Mouse (Mus musculus) forebrain, embryonic 12.5 days (tissue): ENCODE measurements at regions not wholly inside any gene's neighbourhood (a gene's known extent, or its start where the extent isn't known, plus 50 kb on each side); places are given as distances from the start of the nearest gene placed in this dataset.

Source experiments
- ATAC-seq: fragments of 200-750 bp; cut with Nextera tagmentation; 2 replicates; pipeline ENCODE4 v1.8.0; 2017; ENCODE audit warnings: moderate TSS enrichment; ENCODE audit not compliant: low FRiP score
- H3K27ac ChIP-seq: fragments of 300-500 bp; sonication (generic); 2 replicates; pipeline ENCODE4 v1.5.1; 2016; ENCODE audit warnings: mild to moderate bottlenecking
- H3K27me3 ChIP-seq: fragments of 300-500 bp; sonication (generic); 2 replicates; pipeline ENCODE4 v1.6.1; 2016; ENCODE audit warnings: mild to moderate bottlenecking
- H3K36me3 ChIP-seq: fragments of 300-500 bp; sonication (generic); replicated peaks from 2 replicates; pipeline ENCODE4 v1.6.1; 2016; ENCODE audit warnings: mild to moderate bottlenecking
- H3K4me1 ChIP-seq: fragments of 300-500 bp; sonication (generic); 2 replicates; pipeline ENCODE4 v1.6.1; 2016
- H3K4me2 ChIP-seq: fragments of 300-500 bp; sonication (generic); 2 replicates; pipeline ENCODE4 v1.6.1; 2016; ENCODE audit warnings: mild to moderate bottlenecking, moderate library complexity
- H3K4me3 ChIP-seq: fragments of 300-500 bp; sonication (generic); replicated peaks from 2 replicates; pipeline ENCODE4 v1.5.1; 2016; ENCODE audit warnings: mild to moderate bottlenecking
- H3K9ac ChIP-seq: fragments of 300-500 bp; sonication (generic); 2 replicates; pipeline ENCODE4 v1.6.1; 2016; ENCODE audit warnings: mild to moderate bottlenecking
- H3K9me3 ChIP-seq: fragments of 300-500 bp; sonication (generic); 2 replicates; pipeline ENCODE4 v1.6.1; 2016
- WGBS: fragments of 180-500 bp; shearing (Covaris S2); methylation state at CpG from one replicate; pipeline ENCODE4 v1.1.7; 2016; 5-methylcytosine and 5-hydroxymethylcytosine counted together

GRCm38 (mm10) chr2:84072881-84073583 lies 82.7 kb downstream of the Gm13691 start:
- Histone ChIP-seq H3K27ac (no peak overlapping the region), H3K9ac (no peak overlapping the region), H3K4me2 (no peak overlapping the region), H3K27me3 (no peaks in the 10 kb centered on the region), H3K9me3 (no peaks in the 10 kb centered on the region), H3K4me3 (no peak overlapping the region), H3K4me1 (no peaks in the 10 kb centered on the region), H3K36me3 (no peaks in the 10 kb centered on the region)
- ATAC-seq = no peak
- WGBS = 84% methylated on average over 8 of the region's 8 CpGs

GRCm38 (mm10) chr2:84075944-84076343 lies 85.6 kb downstream of the Gm13691 start:
- no peaks in the 10 kb centered on the region for H3K36me3 ChIP-seq
- H3K4me3 ChIP-seq = no peak overlapping the region
- no peak for ATAC-seq
- no peak overlapping the region for H3K9ac ChIP-seq
- no peaks in the 10 kb centered on the region for H3K4me1 ChIP-seq
- no peak overlapping the region for H3K27ac ChIP-seq
- 79% methylated on average over 3 of the region's 3 CpGs for WGBS
- H3K4me2 ChIP-seq = no peak overlapping the region
- H3K9me3 ChIP-seq = no peaks in the 10 kb centered on the region
- H3K27me3 ChIP-seq = no peaks in the 10 kb centered on the region

GRCm38 (mm10) chr2:84079284-84079683 lies 88.9 kb downstream of the Gm13691 start:
- ATAC-seq = no peak
- Histone ChIP-seq H3K36me3 (no peaks in the 10 kb centered on the region), H3K4me3 (no peak overlapping the region), H3K4me1 (no peaks in the 10 kb centered on the region), H3K27ac (no peak overlapping the region), H3K27me3 (no peaks in the 10 kb centered on the region), H3K4me2 (no peak overlapping the region), H3K9me3 (no peaks in the 10 kb centered on the region), H3K9ac (no peak overlapping the region)
- 81% methylated on average over 8 of the region's 8 CpGs for WGBS

GRCm38 (mm10) chr2:84080228-84080627 lies 89.9 kb downstream of the Gm13691 start:
- no peak overlapping the region for H3K4me2 ChIP-seq
- no peaks in the 10 kb centered on the region for H3K9me3 ChIP-seq
- H3K4me3 ChIP-seq = no peak overlapping the region
- H3K36me3 ChIP-seq = no peaks in the 10 kb centered on the region
- H3K27me3 ChIP-seq = no peaks in the 10 kb centered on the region
- 74% methylated on average over 3 of the region's 3 CpGs for WGBS
- no peak overlapping the region for H3K27ac ChIP-seq
- ATAC-seq = no peak
- H3K4me1 ChIP-seq = no peaks in the 10 kb centered on the region
- H3K9ac ChIP-seq = no peak overlapping the region

- Histone ChIP-seq H3K4me3 (no peak overlapping the region), H3K4me2 (no peak overlapping the region), H3K4me1 (no peaks in the 10 kb centered on the region), H3K27me3 (no peaks in the 10 kb centered on the region), H3K9ac (no peak overlapping the region), H3K36me3 (no peaks in the 10 kb centered on the region), H3K9me3 (no peaks in the 10 kb centered on the region), H3K27ac (no peak overlapping the region)
- 85% methylated on average over 1 of the region's 1 CpGs for WGBS
- no peak for ATAC-seq
Observed at GRCm38 (mm10) chr2:84094751-84095150, 104.4 kb downstream of the Gm13691 start.

GRCm38 (mm10) chr2:84098746-84099145 lies 108.4 kb downstream of the Gm13691 start:
- no peaks in the 10 kb centered on the region for H3K36me3 ChIP-seq
- no peak overlapping the region for H3K4me2 ChIP-seq
- no peak for ATAC-seq
- H3K4me3 ChIP-seq = no peak overlapping the region
- 82% methylated on average over 4 of the region's 4 CpGs for WGBS
- H3K9me3 ChIP-seq = no peaks in the 10 kb centered on the region
- H3K4me1 ChIP-seq = no peaks in the 10 kb centered on the region
- no peak overlapping the region for H3K9ac ChIP-seq
- no peak overlapping the region for H3K27ac ChIP-seq
- H3K27me3 ChIP-seq = no peaks in the 10 kb centered on the region

GRCm38 (mm10) chr2:84113562-84113961 lies 123.2 kb downstream of the Gm13691 start:
- WGBS = 83% methylated on average over 6 of the region's 6 CpGs
- H3K4me3 ChIP-seq = no peak overlapping the region
- no peak overlapping the region for H3K27ac ChIP-seq
- no peak overlapping the region for H3K9ac ChIP-seq
- H3K4me1 ChIP-seq = no peaks in the 10 kb centered on the region
- H3K4me2 ChIP-seq = no peak overlapping the region
- H3K9me3 ChIP-seq = no peaks in the 10 kb centered on the region
- no peaks in the 10 kb centered on the region for H3K36me3 ChIP-seq
- no peaks in the 10 kb centered on the region for H3K27me3 ChIP-seq
- no peak for ATAC-seq

- no peak for ATAC-seq
- 86% methylated on average over 2 of the region's 2 CpGs for WGBS
- Histone ChIP-seq H3K27ac (no peak overlapping the region), H3K36me3 (no peaks in the 10 kb centered on the region), H3K4me1 (no peaks in the 10 kb centered on the region), H3K9me3 (no peaks in the 10 kb centered on the region), H3K9ac (no peak overlapping the region), H3K4me3 (no peak overlapping the region), H3K4me2 (no peak overlapping the region), H3K27me3 (no peaks in the 10 kb centered on the region)
Observed at GRCm38 (mm10) chr2:84119839-84120238, 129.5 kb downstream of the Gm13691 start.

GRCm38 (mm10) chr2:84127586-84127985 lies 137.2 kb downstream of the Gm13691 start:
- Histone ChIP-seq H3K4me1 (no peaks in the 10 kb centered on the region), H3K36me3 (no peaks in the 10 kb centered on the region), H3K4me3 (no peak overlapping the region), H3K9ac (no peak overlapping the region), H3K27ac (no peak overlapping the region), H3K27me3 (no peaks in the 10 kb centered on the region), H3K9me3 (no peaks in the 10 kb centered on the region), H3K4me2 (no peak overlapping the region)
- WGBS = 76% methylated on average over 3 of the region's 3 CpGs
- ATAC-seq = no peak

GRCm38 (mm10) chr2:84161742-84162141 lies 171.4 kb downstream of the Gm13691 start:
- H3K9ac ChIP-seq = no peak overlapping the region
- H3K9me3 ChIP-seq = no peaks in the 10 kb centered on the region
- H3K36me3 ChIP-seq = no peaks in the 10 kb centered on the region
- H3K27me3 ChIP-seq = no peaks in the 10 kb centered on the region
- ATAC-seq = no peak
- no peak overlapping the region for H3K4me2 ChIP-seq
- no peak overlapping the region for H3K27ac ChIP-seq
- no peak overlapping the region for H3K4me3 ChIP-seq
- H3K4me1 ChIP-seq = no peaks in the 10 kb centered on the region

GRCm38 (mm10) chr2:84173450-84173849 lies 183.1 kb downstream of the Gm13691 start:
- Histone ChIP-seq H3K9ac (no peak overlapping the region), H3K9me3 (no peaks in the 10 kb centered on the region), H3K27ac (no peak overlapping the region), H3K36me3 (no peaks in the 10 kb centered on the region), H3K4me3 (no peak overlapping the region), H3K27me3 (no peaks in the 10 kb centered on the region), H3K4me1 (no peaks in the 10 kb centered on the region), H3K4me2 (no peak overlapping the region)
- WGBS = 89% methylated on average over 3 of the region's 3 CpGs
- no peak for ATAC-seq

- no peak overlapping the region for H3K27ac ChIP-seq
- H3K27me3 ChIP-seq = no peaks in the 10 kb centered on the region
- H3K4me2 ChIP-seq = no peak overlapping the region
- H3K36me3 ChIP-seq = no peaks in the 10 kb centered on the region
- H3K9ac ChIP-seq = no peak overlapping the region
- H3K4me3 ChIP-seq = no peak overlapping the region
- 14% methylated on average over 5 of the region's 5 CpGs for WGBS
- no peak; the same call in 1 of the 2 replicates for ATAC-seq
- no peaks in the 10 kb centered on the region for H3K9me3 ChIP-seq
- H3K4me1 ChIP-seq = peaks cover 4% of the 10 kb centered on the region; the same call in 1 of the 2 replicates
Observed at GRCm38 (mm10) chr2:84183624-84184287, 193.4 kb downstream of the Gm13691 start.
